Mouse (Mus musculus) urinary bladder, postnatal 10 days (tissue): ENCODE measurements around the gene Agmo.

Experiments used
- DNase-seq: peaks from one replicate; pipeline ENCODE4 v3.0.0; 2022; ENCODE audit warnings: low spot score

Agmo gene

DNA sequence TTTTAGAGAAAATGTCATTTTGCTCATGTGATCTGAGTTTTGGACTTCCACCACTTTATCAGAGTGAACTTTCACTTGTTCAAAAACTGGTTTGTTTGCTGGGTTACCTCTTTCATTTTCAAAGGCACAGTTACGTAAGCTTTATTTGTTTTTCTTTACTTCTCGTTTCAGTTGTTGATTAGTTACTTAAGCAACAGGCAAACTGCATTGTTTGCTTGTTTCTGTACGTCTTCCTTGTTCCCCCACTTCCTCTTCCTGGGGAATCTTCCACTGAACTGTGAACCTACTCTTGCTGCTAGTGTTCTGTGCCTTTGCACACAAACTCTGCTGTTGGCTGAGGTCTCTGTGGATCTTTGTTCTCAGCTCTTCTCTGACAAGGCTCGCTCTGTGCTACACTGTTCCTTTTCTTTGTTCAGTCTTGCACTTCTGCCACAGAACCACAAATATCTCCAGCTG lies at the start of gene Agmo:
Gene Agmo, plus strand, starts transcription at position 76 of the 456 bp plus-strand sequence.
- DNase-seq: no peak

DNA sequence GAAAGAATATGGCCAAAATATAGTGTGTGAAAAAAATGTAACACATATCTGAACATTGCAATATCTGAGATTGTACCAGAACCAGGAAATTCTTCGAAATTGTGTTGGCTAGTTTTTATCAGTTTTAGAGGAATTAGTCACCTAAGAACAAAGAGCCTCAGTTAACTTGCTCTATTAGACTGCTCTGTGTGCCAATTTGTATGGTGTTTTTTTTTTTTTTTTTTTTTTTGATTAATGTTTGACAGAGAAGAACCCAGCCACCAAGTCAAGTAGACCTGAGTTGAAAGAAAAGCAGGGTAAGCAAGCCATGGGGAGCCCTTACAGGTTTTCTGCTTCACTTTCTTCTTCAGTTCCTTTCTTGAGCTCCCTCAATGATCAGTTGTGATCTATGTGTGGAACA lies 10.3 kb upstream of the Agmo start:
- no peak for DNase-seq

DNA sequence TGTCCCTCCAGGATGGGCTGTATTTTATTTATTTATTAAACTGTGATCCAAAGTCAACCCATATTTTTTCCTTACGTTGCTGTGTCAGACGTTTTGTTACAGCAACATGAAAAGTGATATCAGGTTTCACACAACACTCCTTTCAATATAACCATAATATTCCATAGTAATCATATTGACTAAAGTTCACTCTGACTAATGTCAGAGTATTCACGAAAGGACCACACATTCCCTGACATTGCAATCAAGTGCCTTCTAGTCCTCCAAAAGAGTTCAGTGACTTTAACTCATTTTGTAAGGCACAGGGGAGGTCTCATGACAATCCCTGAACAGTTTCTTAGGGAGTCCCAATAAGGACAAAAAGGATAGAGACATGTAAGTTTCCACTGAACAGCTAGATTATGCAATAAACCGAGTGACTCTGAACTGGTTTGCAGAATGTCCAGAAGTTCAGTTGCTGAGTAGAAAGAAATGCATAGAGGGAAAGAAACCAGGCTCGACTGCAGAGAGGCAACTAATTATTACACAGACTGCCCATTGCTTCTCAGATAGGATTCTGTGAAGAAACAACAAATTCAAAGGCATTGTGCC lies 371 bp upstream of the Agmo start:
- DNase-seq: no peak

DNA sequence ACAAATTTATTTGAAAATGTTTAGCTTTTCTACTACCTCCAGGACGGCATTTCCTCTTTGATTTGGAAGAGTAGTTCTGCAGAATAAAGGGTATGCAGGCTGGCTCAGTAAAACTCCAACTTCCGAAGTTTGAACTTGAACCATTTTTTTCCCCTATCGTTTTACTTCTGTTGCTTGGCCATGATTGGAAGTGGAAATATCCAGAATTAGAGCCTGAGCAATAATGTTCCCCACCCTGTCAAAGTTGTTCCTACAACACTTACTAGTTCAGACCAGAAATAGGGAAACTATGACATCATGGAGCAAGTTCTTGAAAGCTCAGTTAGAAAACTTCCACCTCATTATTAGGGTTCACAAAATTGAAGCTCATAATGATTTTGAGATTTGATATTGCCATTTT lies 1.0 kb downstream of the Agmo start:
- DNase-seq: no peak

DNA sequence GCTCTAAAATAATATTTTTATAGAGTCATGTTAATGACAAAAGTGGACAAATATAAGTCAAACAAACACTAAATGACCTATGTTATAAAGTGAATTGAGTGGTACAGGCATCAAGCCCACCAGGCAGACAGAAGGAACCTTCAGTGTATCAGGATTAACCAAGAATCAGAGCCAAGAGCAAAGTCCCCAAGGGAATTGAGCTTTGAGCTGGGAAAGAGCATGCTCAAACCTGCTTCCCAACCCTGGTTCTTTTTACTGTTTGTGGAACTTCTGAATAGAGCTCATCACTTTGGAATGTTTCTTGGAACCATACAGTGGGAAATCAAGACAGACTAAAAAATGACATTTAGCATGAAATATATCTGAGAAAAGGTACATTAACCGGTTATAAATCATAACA lies 3.4 kb downstream of the Agmo start:
- DNase-seq: no peak

DNA sequence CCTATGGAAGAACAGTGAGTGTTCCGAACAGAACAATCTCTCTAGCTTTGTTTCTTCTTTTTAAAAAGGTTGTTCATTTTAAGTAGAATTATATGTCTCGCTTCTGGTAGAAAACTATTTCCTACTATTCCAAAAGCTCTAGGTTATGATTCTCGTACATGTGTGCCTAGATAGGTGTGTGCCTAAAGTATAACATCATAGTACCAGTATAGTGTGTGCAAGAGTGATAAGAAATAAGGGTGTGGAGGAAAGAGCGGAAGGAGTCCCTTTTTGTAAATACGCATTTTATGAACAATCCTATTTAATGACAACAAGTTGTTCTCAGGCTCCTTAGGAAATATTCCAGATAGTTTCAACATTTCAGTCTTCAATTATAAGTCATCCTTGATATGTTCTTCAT lies 10.2 kb downstream of the Agmo start:
- no peak for DNase-seq

DNA sequence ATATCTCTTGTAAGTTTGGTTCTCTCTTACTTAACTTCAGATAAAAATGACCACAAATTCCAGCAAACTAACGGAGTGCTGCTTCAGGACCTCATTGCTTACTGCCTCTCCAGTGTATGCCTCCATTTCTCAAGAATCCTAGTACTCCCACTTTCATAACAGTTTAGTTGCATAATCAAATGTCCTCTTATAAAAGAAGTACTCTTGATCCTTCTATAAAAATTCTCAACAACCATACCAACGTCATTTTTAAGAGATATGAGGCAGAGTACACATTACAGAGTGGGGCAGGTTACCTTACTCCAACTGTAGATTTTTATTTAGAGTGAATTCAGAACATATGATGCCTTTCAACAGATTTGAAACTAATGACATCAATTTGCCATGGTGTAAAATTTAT lies 15.7 kb downstream of the Agmo start:
- DNase-seq: no peak

DNA sequence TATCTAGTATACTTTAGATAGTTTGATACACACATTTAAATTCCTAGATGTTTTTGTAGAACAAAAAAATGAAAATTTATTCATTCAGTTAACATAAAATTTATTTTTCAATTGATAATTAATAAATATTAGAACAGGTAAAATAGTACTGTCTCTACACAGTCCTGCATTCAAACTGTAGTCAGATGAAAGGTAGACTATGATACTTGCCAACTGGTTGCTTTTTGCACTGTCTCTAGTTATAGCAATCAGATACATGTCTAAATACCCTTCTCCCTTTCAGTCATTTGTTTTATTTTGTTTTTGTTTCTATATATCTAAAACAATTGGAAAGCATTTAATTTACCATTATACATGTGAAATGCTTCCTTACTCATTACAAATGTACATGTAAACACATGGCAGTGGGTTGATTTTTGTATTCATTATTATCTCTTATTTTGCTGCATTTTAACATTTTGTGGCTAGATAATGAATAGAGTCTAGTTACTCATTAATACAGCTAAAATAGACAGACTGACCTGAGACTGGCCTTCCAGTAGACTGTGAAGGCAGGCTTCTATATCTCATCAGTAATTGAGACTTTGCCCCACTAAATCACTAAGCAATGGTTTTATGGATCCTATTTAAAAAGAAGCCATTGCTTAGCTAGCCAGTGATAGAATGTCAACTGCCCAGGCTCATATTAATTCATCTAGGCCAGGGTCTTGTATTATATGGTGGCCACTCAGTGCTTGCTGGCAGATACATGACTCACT lies 18.5 kb downstream of the Agmo start:
- no peak for DNase-seq

DNA sequence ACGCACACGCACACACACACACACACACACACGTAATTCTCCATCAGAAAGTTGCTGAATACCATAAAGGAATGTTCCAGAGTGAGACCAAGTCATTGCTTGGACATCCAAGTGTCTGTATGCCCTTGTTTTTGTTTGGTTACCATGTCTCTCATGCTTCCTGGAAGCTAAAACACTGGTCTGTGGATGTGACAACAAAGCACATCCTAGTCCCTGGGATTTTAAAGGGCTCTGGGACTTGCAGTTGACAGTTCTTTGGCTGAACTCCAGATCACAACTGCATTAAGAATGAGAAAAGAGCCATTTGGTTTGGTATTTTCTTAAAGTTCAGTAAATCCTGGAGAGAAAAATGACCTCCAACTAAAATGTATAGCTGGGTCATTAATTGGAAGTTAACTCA lies 22.2 kb downstream of the Agmo start:
- no peak for DNase-seq

DNA sequence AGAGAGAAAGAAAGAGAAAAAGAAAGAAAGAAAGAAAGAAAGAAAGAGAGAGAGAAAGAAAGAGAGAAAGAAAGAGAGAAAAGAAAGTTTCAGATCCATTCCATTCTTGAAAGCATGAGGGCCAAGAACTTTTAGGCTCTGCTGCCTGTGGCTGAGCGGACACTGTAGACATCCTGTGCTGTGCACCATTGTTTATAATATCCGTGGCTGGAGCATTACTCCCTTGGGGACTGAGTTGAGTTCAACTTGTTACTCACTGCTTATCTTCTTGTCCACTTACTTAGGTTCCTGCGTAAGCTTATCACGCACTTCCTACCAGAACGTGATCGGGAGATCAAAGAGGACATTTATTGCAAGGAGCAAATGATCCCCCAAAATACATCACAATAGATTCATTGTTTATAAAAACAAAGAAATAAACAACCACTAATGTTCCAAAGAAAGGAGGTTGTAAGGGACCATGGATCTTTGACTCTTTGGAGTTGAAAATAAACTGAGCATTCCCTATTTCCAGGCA lies 27.3 kb downstream of the Agmo start:
- no peak for DNase-seq

DNA sequence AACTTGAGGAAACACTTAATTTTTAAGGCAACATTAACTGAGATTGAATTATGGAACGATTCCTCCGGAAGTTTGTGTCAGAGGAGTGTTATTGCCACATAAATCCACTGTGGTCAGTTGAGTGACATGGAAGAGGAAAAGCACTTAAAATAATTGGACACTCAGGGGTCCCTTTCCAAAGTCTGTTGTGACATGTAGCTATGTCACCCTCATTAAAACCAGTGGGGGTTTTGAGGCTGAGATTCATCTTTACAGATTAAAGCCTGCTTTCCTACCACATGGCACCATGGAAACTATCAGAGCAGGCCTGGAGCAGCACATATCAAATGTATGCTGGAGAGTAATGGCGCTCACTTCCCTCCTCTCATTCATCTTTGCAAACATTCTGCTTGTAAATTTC lies 31.2 kb downstream of the Agmo start:
- no peak for DNase-seq

DNA sequence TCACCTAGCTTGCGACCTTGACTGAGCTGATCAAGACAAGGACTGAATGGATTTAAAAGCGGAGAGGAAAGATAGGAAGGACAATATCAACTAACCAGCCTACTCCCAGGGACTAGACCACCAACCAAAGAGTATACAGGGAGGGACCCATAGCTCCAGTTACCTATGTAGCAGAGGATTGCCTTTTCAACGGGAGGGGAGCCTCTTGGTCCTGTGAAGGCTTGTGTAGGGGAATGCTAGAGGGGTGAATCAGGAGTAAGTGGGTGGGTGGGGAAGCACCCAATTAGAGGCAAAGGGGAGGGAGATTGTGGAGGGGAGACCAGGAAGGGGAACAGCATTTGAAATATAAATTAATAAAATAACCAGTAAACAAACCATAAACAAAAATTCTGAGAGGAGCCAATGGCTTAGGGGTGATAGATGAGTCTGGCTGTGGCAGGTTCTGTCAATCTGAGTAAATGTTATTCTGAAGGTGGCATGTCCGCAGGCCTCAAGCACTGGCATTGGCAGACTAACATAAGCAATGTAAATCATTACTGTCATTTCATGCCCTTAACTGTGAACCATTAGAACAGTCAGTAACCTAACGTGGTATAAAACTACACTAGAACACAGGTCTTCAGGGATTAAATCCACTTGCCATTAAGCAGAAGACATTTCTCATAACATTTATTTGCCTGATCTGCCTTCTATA lies 32.7 kb downstream of the Agmo start:
- no peak for DNase-seq

DNA sequence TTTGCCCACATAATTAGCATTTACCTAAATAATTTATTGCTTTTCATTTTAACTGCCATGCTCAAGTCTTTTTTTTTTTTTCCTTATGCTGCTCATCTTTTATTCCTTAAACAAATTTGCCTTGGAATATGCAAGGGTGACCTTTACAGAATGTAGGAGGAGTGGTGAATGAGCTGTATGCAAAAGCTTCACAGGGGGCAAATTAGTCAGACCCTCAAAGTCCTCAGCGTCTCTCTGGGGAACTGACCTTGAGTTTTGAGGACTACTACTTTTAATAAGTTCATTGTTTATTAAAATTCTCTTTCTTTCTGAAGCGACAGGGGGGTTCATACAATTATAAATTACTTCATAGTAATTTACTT lies 33.2 kb downstream of the Agmo start:
- DNase-seq: no peak

DNA sequence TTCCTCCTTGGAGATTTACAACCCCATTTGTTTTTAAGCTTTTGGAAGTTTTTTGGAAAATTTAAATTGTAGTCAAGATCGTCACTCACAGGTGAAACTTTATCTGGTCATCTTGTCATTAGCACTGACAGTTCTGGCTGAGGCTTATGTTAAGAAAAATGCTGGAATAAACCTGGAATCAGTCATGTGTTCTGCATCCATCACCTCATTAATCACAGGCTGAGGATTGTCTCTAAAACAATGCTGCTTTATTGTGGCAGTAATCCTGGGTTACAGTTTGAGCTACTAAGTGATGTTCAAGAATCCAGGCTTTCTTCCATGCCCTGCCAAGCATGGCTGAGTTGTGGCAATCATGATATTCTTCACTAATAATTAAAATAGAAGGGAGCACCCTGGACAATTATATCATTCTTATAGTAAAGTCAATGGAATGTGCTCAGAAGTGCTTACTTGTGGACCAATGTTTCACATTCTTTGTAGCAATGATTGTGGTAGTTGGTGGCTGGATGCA lies 65.6 kb downstream of the Agmo start:
- DNase-seq: no peak

DNA sequence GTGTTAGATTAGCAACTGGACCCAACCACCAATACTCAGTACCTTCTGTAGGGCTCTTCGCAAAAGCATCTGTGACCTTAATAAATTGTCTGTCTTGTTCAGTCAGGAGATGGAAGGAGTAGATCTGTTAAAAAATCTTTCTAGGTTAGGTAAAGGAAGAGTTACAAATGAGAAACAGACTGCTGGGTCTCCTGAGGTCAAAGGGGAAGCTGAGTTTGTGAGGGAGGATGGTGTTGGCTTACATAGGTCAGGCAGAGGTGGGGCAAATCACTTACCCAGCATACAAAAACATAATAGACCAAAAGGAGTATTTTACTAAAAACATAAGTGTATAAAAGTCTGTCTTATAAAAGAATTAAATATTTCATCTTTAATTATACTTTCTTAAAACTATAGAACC lies 69.3 kb downstream of the Agmo start:
- DNase-seq: no peak

DNA sequence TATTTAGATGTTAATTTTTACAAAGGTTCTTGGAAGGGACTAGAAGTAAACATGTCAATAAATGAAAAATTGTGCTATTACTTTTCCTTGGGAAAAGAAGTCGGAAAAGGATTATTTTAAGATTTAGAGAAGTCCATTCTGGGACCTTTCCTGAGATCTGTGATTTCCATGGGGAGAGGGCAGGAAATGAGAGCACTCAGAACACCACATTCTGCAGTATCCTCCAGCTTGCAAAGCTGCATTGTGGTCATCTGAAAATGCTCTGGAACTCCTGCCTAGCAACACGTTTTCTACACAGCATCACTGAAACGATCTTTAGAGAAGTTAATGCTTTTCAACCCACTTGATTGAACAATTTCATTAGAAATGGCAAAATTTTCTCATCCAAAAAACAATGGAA lies 81.4 kb downstream of the Agmo start:
- no peak for DNase-seq

DNA sequence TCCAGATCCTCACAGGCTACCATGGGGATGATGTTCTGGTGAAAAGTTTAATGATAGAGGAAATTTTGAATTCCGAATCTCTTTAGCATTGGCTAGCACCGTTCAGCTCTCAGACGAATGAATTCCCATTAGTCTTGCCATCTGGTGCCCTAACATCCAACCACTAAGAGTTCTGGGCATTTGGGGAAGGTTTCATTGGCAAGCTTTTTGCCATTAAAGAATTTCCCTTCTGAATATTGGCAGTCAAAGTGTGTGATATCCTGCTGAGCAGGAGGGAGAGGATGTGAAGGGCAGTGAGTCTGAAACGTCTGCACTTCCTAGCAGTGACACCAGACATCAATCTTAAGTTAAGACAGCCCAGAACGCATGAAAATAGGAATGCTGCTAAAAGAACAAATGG lies 93.5 kb downstream of the Agmo start:
- no peak for DNase-seq

DNA sequence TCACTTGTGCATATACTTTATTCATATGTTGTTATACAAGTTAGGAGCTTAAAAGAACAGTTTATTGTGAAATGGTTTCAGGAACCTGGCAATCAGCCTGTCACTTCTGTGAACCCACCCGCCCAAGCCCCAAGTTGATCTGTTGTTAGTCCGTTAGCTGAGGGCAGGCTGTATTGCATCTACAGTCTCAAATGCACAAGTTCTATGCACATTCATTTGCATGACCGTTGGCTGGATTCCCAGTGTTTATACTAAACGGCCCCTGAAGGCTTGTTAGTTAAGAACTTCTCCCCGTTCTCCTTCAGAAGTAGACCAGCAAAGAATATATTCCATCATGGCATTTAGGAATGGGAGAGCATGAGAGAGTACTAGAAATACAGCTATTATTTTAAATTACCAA lies 102.8 kb downstream of the Agmo start:
- no peak for DNase-seq

DNA sequence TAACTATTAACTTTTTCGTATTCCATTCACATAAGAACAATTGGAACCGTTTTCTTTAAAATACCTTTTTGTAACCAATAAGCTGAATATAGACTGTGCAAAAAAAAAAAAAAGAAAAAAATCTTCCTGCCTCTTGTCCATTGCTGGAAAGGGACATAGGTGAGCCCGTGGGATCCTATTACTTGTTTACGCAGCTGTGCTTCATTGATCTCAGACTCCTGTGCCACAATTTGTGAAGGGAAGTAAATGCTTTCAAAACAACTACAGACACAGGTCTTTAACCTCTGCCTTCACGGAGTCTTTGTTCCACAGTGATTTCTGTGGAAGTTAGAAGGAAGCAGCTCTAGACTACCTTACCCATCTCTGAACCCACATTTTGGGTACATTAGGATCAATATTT lies 104.3 kb downstream of the Agmo start:
- DNase-seq: no peak

DNA sequence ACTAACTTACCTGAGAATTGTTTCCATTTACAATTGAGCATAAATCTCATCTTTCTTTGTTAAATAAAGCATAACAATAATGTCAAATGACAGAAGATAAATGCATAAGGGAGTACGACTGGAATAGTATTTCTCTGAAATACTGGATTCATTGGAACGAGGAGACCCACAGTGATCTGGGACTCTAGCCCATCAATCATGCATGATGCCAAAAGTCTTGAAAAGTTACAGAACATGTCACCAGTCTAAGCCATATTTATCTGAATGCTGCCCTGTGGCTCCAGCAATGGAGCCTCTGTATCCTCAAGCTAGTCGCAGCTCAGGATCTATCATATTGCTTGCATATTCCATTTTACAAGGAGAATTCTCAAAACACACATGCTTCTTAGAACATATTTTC lies 150.9 kb downstream of the Agmo start:
- no peak for DNase-seq

DNA sequence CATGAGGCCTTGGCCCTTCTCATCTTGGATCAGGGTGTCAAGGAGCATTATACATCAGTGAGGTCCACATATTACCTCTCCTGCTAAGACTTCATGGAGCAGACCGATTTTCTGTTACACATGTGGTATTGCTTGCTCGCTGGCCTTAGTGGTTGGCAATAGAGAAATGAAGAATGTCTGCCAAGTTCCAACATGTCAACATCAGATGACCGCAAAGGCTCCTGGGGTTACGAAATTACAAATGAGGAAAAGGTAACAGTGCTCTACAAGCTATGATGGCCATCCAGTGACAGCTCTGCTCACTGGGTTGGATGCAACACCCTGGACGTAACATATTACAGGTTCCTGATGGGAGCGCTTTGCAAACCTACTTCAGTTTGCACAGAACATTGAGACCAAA lies 161.1 kb downstream of the Agmo start:
- no peak for DNase-seq

DNA sequence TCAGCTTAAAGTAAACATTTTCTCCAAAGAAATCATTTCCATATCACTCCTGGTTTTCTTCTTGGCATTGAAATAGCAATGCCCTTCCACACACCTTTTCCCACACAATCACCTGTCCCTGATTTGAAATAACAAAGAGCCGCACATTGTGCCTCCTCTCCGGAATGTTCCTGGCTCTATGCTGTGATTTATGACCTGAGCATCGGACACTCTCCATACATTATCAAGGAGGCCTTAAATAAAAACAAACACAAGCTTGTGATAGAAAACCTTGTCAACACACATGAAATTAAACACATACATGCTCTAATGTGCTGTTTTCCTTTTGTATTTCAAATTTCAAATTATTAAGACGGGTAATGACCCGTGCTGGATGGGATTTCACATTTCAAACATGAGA lies 184.9 kb downstream of the Agmo start:
- DNase-seq: no peak

DNA sequence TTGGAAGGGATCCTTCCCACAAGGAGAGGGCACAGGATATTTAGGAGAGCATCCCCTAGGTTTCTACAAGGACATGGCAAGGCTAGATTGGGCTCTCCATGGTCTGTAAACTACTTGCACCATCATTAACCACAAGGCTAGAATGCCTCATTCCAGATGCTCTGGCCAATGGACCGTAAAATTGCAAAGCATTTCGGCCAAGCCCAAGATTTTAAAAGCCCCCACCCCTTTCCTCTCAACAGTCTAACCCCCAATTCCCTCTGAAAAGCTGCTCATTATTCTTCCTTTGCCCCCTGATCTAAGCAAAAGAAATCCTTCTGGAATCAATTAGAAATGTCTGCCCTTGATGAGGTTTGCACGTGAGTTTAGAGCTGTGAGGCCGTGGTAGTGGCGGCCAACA lies 185.3 kb downstream of the Agmo start:
- DNase-seq: no peak
